Mouse (Mus musculus): ENCODE data around the gene Aifm3. TPM values are rescaled to one million over a fixed set of nuclear protein-coding genes. Genes with fewer than 3 reads are reported as not detected.
"Not testable (repeated sequence)": the region's sequence is repeated elsewhere in the genome, so short reads cannot be mapped to it uniquely, and the experiment has no call there.

Gene Aifm3
- polyA plus RNA-seq, 1 experiment, result 0.23 TPM

GRCm38 (mm10) chr16:17536584-17536983 lies 47.2 kb downstream of the Aifm3 start:
- DNase-seq (ENCODE audit: low read depth in 1 of 2, low spot score in 2 of 2), result no peak
- H3K27me3 ChIP-seq (ENCODE audit: control insufficient read depth, insufficient read depth, low read length), result no peaks in the 10 kb centered on the region; the same call in 1 of the 2 replicates
- no peak overlapping the region for H3K4me3 ChIP-seq (ENCODE audit: extremely low read depth, insufficient read depth, insufficient read length)
- TF ChIP-seq POLR2A (IDR thresholded peaks at IDR 0.05; ENCODE audit: low read depth, low read length) (no peak), CTCF (IDR thresholded peaks at IDR 0.05; ENCODE audit: extremely low read depth, insufficient read depth, insufficient read length, insufficient replicate concordance) (no peak)
- WGBS, result 85% methylated on average over 3 of the region's 3 CpGs
- peaks cover under 1% of the 10 kb centered on the region; the same call in 1 of the 2 replicates for H3K4me1 ChIP-seq (ENCODE audit: control insufficient read depth, insufficient read depth, insufficient read length)
- H3K36me3 ChIP-seq (ENCODE audit: control insufficient read depth, insufficient read depth, low read length), result no peaks in the 10 kb centered on the region
- no peak overlapping the region for H3K27ac ChIP-seq (ENCODE audit: insufficient read depth, low read length)

GRCm38 (mm10) chr16:17542632-17543031 lies 53.2 kb downstream of the Aifm3 start:
- DNase-seq (ENCODE audit: low read depth in 1 of 2, low spot score in 2 of 2), result no peak
- 36% methylated on average over 2 of the region's 2 CpGs for whole genome bisulfite sequencing
- Histone ChIP-seq H3K4me1 (ENCODE audit: control insufficient read depth, insufficient read depth, insufficient read length) (no peaks in the 10 kb centered on the region), H3K27me3 (ENCODE audit: control insufficient read depth, insufficient read depth, low read length) (no peaks in the 10 kb centered on the region), H3K27ac (ENCODE audit: insufficient read depth, low read length) (no peak overlapping the region), H3K36me3 (ENCODE audit: control insufficient read depth, insufficient read depth, low read length) (no peaks in the 10 kb centered on the region), H3K4me3 (ENCODE audit: extremely low read depth, insufficient read depth, insufficient read length) (no peak overlapping the region)
- TF ChIP-seq POLR2A (IDR thresholded peaks at IDR 0.05; ENCODE audit: low read depth, low read length), result no peak
- no peak for TF ChIP-seq CTCF (IDR thresholded peaks at IDR 0.05; ENCODE audit: extremely low read depth, insufficient read depth, insufficient read length, insufficient replicate concordance)

GRCm38 (mm10) chr16:17552837-17553236 lies 63.4 kb downstream of the Aifm3 start:
- Histone ChIP-seq H3K27ac (ENCODE audit: insufficient read depth, low read length) (no peak overlapping the region), H3K27me3 (ENCODE audit: control insufficient read depth, insufficient read depth, low read length) (no peaks in the 10 kb centered on the region), H3K4me3 (ENCODE audit: extremely low read depth, insufficient read depth, insufficient read length) (no peak overlapping the region), H3K4me1 (ENCODE audit: control insufficient read depth, insufficient read depth, insufficient read length) (peaks cover 3% of the 10 kb centered on the region; the same call in 1 of the 2 replicates), H3K36me3 (ENCODE audit: control insufficient read depth, insufficient read depth, low read length) (no peaks in the 10 kb centered on the region)
- WGBS, result 91% methylated on average over 7 of the region's 7 CpGs
- no peak for TF ChIP-seq CTCF (IDR thresholded peaks at IDR 0.05; ENCODE audit: extremely low read depth, insufficient read depth, insufficient read length, insufficient replicate concordance)
- TF ChIP-seq POLR2A (IDR thresholded peaks at IDR 0.05; ENCODE audit: low read depth, low read length), result no peak
- DNase-seq (ENCODE audit: low read depth in 1 of 2, low spot score in 2 of 2), result no peak

GRCm38 (mm10) chr16:17553910-17554685 lies 64.7 kb downstream of the Aifm3 start:
- no peaks in the 10 kb centered on the region for H3K27me3 ChIP-seq (ENCODE audit: control insufficient read depth, insufficient read depth, low read length)

GRCm38 (mm10) chr16:17554702-17555101 lies 65.3 kb downstream of the Aifm3 start:
- 62% methylated on average over 4 of the region's 4 CpGs for WGBS
- not testable (repeated sequence) for DNase-seq (ENCODE audit: low read depth in 1 of 2, low spot score in 2 of 2); H3K4me3 ChIP-seq (ENCODE audit: extremely low read depth, insufficient read depth, insufficient read length); H3K27ac ChIP-seq (ENCODE audit: insufficient read depth, low read length); H3K36me3 ChIP-seq (ENCODE audit: control insufficient read depth, insufficient read depth, low read length); H3K4me1 ChIP-seq (ENCODE audit: control insufficient read depth, insufficient read depth, insufficient read length); H3K27me3 ChIP-seq (ENCODE audit: control insufficient read depth, insufficient read depth, low read length)

More at GRCm38 (mm10) chr16:17553910-17554685, 64.7 kb downstream of the Aifm3 start:
- peak; percentile 62 to 83 for DNase-seq (ENCODE audit: low read depth in 1 of 2, low spot score in 2 of 2)
- no peak for TF ChIP-seq POLR2A (IDR thresholded peaks at IDR 0.05; ENCODE audit: low read depth, low read length)
- TF ChIP-seq CTCF (IDR thresholded peaks at IDR 0.05; ENCODE audit: extremely low read depth, insufficient read depth, insufficient read length, insufficient replicate concordance), result no peak
- peaks cover 3% of the 10 kb centered on the region; the same call in 1 of the 2 replicates for H3K4me1 ChIP-seq (ENCODE audit: control insufficient read depth, insufficient read depth, insufficient read length)
- H3K36me3 ChIP-seq (ENCODE audit: control insufficient read depth, insufficient read depth, low read length), result no peaks in the 10 kb centered on the region
- H3K27ac ChIP-seq (ENCODE audit: insufficient read depth, low read length), result peak overlapping the region; percentile 39; the same call in 1 of the 2 replicates
- peak overlapping the region; percentile 45; the same call in 1 of the 2 replicates for H3K4me3 ChIP-seq (ENCODE audit: extremely low read depth, insufficient read depth, insufficient read length)
- WGBS, result 13% methylated on average over 18 of the region's 18 CpGs

- Histone ChIP-seq H3K4me1 (ENCODE audit: control insufficient read depth, insufficient read depth, insufficient read length) (peaks cover 3% of the 10 kb centered on the region; the same call in 1 of the 2 replicates), H3K27me3 (ENCODE audit: control insufficient read depth, insufficient read depth, low read length) (no peaks in the 10 kb centered on the region), H3K27ac (ENCODE audit: insufficient read depth, low read length) (no peak overlapping the region), H3K4me3 (ENCODE audit: extremely low read depth, insufficient read depth, insufficient read length) (no peak overlapping the region), H3K36me3 (ENCODE audit: control insufficient read depth, insufficient read depth, low read length) (no peaks in the 10 kb centered on the region)
- TF ChIP-seq POLR2A (IDR thresholded peaks at IDR 0.05; ENCODE audit: low read depth, low read length), result no peak
- TF ChIP-seq CTCF (IDR thresholded peaks at IDR 0.05; ENCODE audit: extremely low read depth, insufficient read depth, insufficient read length, insufficient replicate concordance), result no peak
- DNase-seq (ENCODE audit: low read depth in 1 of 2, low spot score in 2 of 2), result no peak
- 79% methylated on average over 4 of the region's 4 CpGs for WGBS
Observed at GRCm38 (mm10) chr16:17556180-17556579, 66.8 kb downstream of the Aifm3 start.

GRCm38 (mm10) chr16:17556907-17557306 lies 67.5 kb downstream of the Aifm3 start:
- WGBS, result 62% methylated on average over 4 of the region's 4 CpGs

More at GRCm38 (mm10) chr16:17556907-17557306, 67.5 kb downstream of the Aifm3 start:
- H3K36me3 ChIP-seq (ENCODE audit: control insufficient read depth, insufficient read depth, low read length), result no peaks in the 10 kb centered on the region
- no peaks in the 10 kb centered on the region for H3K27me3 ChIP-seq (ENCODE audit: control insufficient read depth, insufficient read depth, low read length)
- TF ChIP-seq POLR2A (IDR thresholded peaks at IDR 0.05; ENCODE audit: low read depth, low read length), result no peak
- no peak for TF ChIP-seq CTCF (IDR thresholded peaks at IDR 0.05; ENCODE audit: extremely low read depth, insufficient read depth, insufficient read length, insufficient replicate concordance)
- H3K27ac ChIP-seq (ENCODE audit: insufficient read depth, low read length), result no peak overlapping the region
- peaks cover 3% of the 10 kb centered on the region; the same call in 1 of the 2 replicates for H3K4me1 ChIP-seq (ENCODE audit: control insufficient read depth, insufficient read depth, insufficient read length)
- no peak for DNase-seq (ENCODE audit: low read depth in 1 of 2, low spot score in 2 of 2)
- H3K4me3 ChIP-seq (ENCODE audit: extremely low read depth, insufficient read depth, insufficient read length), result no peak overlapping the region

Other genes starting within 250 kb of the Aifm3 start
- 20.0 and 22.9 TPM in 2 replicates for gene Tmem191c, start 213.5 kb upstream of the Aifm3 start, polyA plus RNA-seq (2012; rRNA removed)
- 0.05 and 0.14 TPM in 2 replicates for gene Serpind1, start 158.2 kb upstream of the Aifm3 start, polyA plus RNA-seq (2012; rRNA removed)
- gene Snap29, start 83.6 kb upstream of the Aifm3 start, polyA plus RNA-seq (2012; rRNA removed), result 7.1 and 7.3 TPM in 2 replicates
- 49.4 and 53.5 TPM in 2 replicates for gene Pi4ka, start 83.3 kb upstream of the Aifm3 start, polyA plus RNA-seq (2012; rRNA removed)
- gene Crkl, start 37.6 kb upstream of the Aifm3 start, polyA plus RNA-seq (2012; rRNA removed), result 50.5 and 67.7 TPM in 2 replicates
- gene Lztr1, start 19.1 kb downstream of the Aifm3 start, polyA plus RNA-seq (2012; rRNA removed), result 110 and 149 TPM in 2 replicates
- 56.2 and 81.6 TPM in 2 replicates for gene Thap7, start 41.5 kb downstream of the Aifm3 start, polyA plus RNA-seq (2012; rRNA removed)
- gene Lrrc74b, start 71.6 kb downstream of the Aifm3 start, polyA plus RNA-seq (2012; rRNA removed), result not detected in 2 replicates
- gene P2rx6, start 72.3 kb downstream of the Aifm3 start, polyA plus RNA-seq (2012; rRNA removed), result 0.15 and 0.33 TPM in 2 replicates
- gene Slc7a4, start 93.6 kb downstream of the Aifm3 start, polyA plus RNA-seq (2012; rRNA removed), result 4.3 and 5.1 TPM in 2 replicates
- 42.5 and 44.6 TPM in 2 replicates for gene Smpd4, start 129.7 kb downstream of the Aifm3 start, polyA plus RNA-seq (2012; rRNA removed)
- 1.0 and 1.4 TPM in 2 replicates for gene Ccdc74a, start 156.9 kb downstream of the Aifm3 start, polyA plus RNA-seq (2012; rRNA removed)
- 110 and 117 TPM in 2 replicates for gene Med15, start 243.3 kb downstream of the Aifm3 start, polyA plus RNA-seq (2012; rRNA removed)